Mouse (Mus musculus): ENCODE measurements around the gene Panx2. TPM values are rescaled to one million over a fixed set of nuclear protein-coding genes. Genes with fewer than 3 reads are reported as not detected.

The Panx2 gene
- polyA plus RNA-seq, 2 experiments: 0.48 to 2.0 TPM

DNA sequence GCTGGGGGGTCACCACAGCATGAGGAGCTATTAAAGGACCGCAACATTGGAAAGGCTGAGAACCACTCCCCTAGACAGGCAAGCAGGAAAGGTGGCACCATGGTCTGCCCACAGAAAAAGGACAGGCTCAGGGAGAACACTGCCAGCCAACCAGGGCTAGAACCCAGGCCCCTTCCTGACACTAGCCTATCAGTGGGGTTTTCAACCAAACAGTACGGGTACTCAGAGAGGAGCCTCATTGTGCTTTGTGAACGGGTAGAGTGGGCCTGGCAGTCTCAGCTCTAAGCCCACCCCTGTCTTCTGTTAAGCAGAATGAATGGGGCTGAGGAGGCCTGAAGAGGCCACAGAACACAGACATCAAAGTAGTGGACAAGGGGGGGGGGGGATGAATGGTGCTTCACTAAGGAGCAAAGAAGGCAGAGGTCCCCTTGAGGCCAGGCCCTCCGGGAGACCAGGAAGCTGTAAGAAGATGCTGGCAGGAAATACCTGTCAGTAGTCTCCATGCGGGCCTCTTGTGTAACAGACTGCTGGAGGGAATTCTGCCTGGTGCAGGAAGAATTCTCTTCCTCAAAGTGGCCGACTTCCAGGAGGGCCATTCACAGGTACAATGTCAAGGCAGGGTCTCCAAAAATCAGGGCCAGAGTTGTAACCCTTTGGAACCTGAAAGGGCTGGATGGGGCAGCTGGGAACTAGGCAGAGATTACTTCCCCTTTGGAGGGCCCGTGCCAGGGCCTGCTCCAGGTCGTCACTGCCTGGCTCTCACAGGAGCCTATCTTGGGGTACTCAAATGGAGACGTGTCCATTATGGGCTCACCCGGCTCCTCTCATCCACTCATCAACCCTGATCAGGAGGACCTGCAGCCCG is 15.3 kb downstream of the Panx2 start, which contains the start of gene Trabd:
TSS of gene Trabd (plus strand) at position 512 of the 865 bp plus-strand sequence.
- peak within 1 kb of the TSS; percentile 89 for H3K9ac ChIP-seq (ENCODE audit: low read depth, low read length, severe bottlenecking)
- peak within 1 kb of the TSS; percentile 76 for H3K27ac ChIP-seq (replicated peaks; ENCODE audit: low read depth, low read length)
- ATAC-seq (ENCODE audit: low FRiP score, low read depth): no peak
- H3K36me3 ChIP-seq (ENCODE audit: control insufficient read depth, insufficient read depth, low read length): peaks cover 6% of the 10 kb centered on the region; the same call in 1 of the 2 replicates
- WGBS: 24% methylated on average over 11 of the region's 11 CpGs
- H3K4me1 ChIP-seq (ENCODE audit: control insufficient read depth, insufficient read depth, low read length): peaks cover 28% of the 10 kb centered on the region
- peak within 1 kb of the TSS; percentile 80 for H3K4me3 ChIP-seq (replicated peaks; ENCODE audit: low read length)
- no peaks in the 10 kb centered on the region for H3K27me3 ChIP-seq (ENCODE audit: control insufficient read depth, insufficient read depth, low read length)
- TF ChIP-seq POLR2A (IDR thresholded peaks at IDR 0.05; ENCODE audit: borderline replicate concordance, extremely low read depth, insufficient read depth, insufficient read length): no peak
- H3K4me2 ChIP-seq (replicated peaks; ENCODE audit: low read depth, low read length, severe bottlenecking): peak within 1 kb of the TSS; percentile 88
- no peak for DNase-seq (ENCODE audit: low spot score)
- H3K9me3 ChIP-seq (ENCODE audit: control insufficient read depth, low read length): no peaks in the 10 kb centered on the region

DNA sequence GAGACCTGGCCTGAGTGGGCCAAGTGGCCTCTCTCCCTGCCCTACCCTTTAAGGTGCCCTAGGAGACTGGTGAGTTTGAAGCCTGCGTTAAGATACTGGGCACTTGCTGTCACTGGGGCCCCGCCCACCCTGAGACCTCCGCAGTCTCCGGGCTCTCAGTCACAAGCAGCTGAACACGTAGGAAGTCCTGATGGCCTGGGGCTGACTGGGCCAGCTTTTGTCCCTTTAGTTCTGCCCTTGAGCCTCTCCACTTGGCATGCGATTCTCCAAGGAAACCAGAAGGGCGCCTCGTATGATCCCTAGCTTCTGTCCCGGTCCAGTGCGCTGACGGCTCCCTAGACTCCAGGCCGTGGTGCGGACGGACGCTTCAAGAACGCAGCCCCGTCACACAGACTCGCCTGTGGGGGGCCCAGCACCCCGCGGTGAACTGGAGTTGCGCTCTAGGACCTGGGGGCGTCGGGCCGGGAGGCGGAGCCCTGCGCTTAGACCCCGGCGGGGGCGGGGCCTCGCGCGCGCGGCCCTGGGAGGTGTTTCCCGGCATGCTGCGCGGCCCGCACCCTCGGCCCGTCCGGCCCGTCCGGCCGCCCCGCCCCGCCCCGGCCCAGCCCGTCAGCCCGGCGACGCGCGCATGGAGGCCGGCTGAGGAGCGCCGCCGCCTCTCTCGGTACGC is 16.1 kb downstream of the Panx2 start:
- Histone ChIP-seq H3K4me2 (replicated peaks; ENCODE audit: low read depth, low read length, severe bottlenecking) (peak overlapping the region; percentile 88), H3K4me3 (replicated peaks; ENCODE audit: low read length) (peak overlapping the region; percentile 80), H3K9ac (ENCODE audit: low read depth, low read length, severe bottlenecking) (peak overlapping the region; percentile 89), H3K27ac (replicated peaks; ENCODE audit: low read depth, low read length) (peak overlapping the region; percentile 76), H3K36me3 (ENCODE audit: control insufficient read depth, insufficient read depth, low read length) (peaks cover 9% of the 10 kb centered on the region; the same call in 1 of the 2 replicates), H3K27me3 (ENCODE audit: control insufficient read depth, insufficient read depth, low read length) (no peaks in the 10 kb centered on the region), H3K4me1 (ENCODE audit: control insufficient read depth, insufficient read depth, low read length) (peaks cover 28% of the 10 kb centered on the region), H3K9me3 (ENCODE audit: control insufficient read depth, low read length) (no peaks in the 10 kb centered on the region)
- peak; percentile 52; the same call in 1 of the 2 replicates for TF ChIP-seq POLR2A (IDR thresholded peaks at IDR 0.05; ENCODE audit: borderline replicate concordance, extremely low read depth, insufficient read depth, insufficient read length)
- under 1% methylated on average over 31 of the region's 59 CpGs for WGBS
- peak; percentile 90 for DNase-seq (ENCODE audit: low spot score)
- peak; percentile 96 for ATAC-seq (ENCODE audit: low FRiP score, low read depth)

DNA sequence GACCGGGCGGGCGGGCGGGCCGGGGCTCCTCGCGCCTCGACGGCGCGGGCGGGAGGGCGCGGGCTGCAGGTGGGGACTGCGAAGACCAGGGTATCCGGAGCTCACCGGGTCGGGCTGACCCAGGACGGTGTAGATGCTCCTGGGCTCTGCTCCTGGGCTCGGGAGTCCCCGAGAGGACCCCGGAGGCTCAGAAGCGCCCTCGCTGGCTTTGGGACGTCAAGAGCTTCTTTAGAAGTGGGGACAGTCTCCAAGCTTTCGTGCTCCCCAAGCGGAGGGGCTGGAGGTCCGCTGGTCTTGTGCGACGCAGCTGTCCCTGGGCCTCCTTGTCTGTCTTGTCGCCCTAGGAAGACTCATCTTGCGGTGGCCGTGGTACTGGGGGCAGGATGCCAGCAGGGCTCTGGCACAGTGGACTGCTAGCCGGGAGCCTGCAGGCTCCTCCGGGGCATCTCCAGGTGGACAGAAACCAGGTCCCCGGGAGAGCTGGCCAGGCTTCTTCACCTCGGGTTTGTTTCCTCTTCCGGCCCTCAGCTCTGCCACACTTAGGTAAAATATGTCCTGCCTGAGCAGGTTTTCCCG is 16.7 kb downstream of the Panx2 start:
- DNase-seq (ENCODE audit: low spot score): no peak
- Histone ChIP-seq H3K4me1 (ENCODE audit: control insufficient read depth, insufficient read depth, low read length) (peaks cover 28% of the 10 kb centered on the region), H3K36me3 (ENCODE audit: control insufficient read depth, insufficient read depth, low read length) (peaks cover 15% of the 10 kb centered on the region), H3K4me2 (replicated peaks; ENCODE audit: low read depth, low read length, severe bottlenecking) (peak overlapping the region; percentile 88), H3K27me3 (ENCODE audit: control insufficient read depth, insufficient read depth, low read length) (no peaks in the 10 kb centered on the region), H3K27ac (replicated peaks; ENCODE audit: low read depth, low read length) (peak overlapping the region; percentile 76), H3K4me3 (replicated peaks; ENCODE audit: low read length) (peak overlapping the region; percentile 80), H3K9me3 (ENCODE audit: control insufficient read depth, low read length) (no peaks in the 10 kb centered on the region), H3K9ac (ENCODE audit: low read depth, low read length, severe bottlenecking) (peak overlapping the region; percentile 89)
- 0% methylated on average over 17 of the region's 39 CpGs for WGBS
- TF ChIP-seq POLR2A (IDR thresholded peaks at IDR 0.05; ENCODE audit: borderline replicate concordance, extremely low read depth, insufficient read depth, insufficient read length): no peak
- ATAC-seq (ENCODE audit: low FRiP score, low read depth): peak; percentile 38; the same call in 1 of the 2 replicates

DNA sequence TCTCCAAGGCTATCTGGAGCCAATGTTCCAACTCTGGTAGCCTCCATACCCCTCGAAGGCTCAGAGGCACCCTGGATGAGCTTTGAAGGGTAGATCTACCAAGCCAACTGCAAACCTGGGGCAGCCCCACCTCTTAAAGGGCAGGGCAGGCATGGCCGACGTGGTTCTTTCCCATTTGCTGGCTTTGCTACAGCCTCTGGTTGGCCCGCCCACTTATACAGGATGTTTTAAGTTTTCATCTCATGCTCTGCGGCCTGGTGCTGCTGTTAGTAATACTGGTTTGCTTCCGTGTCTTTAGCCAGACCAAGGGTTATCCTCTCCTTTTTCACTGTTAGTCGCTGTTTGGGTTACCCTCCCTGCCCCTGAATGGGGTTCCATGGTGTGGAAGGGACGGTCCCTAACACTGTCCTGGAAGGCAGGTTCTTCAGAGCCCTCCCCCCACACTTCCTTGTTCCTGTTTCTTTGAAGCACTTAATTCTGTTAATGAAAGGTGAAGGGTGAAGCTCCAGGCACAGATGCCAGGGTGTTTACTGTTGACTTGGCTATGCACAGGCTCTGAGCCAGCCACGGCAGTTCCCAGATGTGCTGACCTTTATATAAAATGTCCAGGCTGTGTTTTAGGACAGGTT is 18.8 kb downstream of the Panx2 start:
- DNase-seq (ENCODE audit: low spot score) (no peak), ATAC-seq (ENCODE audit: low FRiP score, low read depth) (no peak)
- no peak overlapping the region for H3K4me3 ChIP-seq (replicated peaks; ENCODE audit: low read length)
- 42% methylated on average over 9 of the region's 9 CpGs for WGBS
- peaks cover 28% of the 10 kb centered on the region for H3K4me1 ChIP-seq (ENCODE audit: control insufficient read depth, insufficient read depth, low read length)
- peaks cover 36% of the 10 kb centered on the region for H3K36me3 ChIP-seq (ENCODE audit: control insufficient read depth, insufficient read depth, low read length)
- no peak overlapping the region for H3K27ac ChIP-seq (replicated peaks; ENCODE audit: low read depth, low read length)
- no peaks in the 10 kb centered on the region for H3K27me3 ChIP-seq (ENCODE audit: control insufficient read depth, insufficient read depth, low read length)
- H3K9ac ChIP-seq (ENCODE audit: low read depth, low read length, severe bottlenecking): 0 out of 2 replicates have a peak overlapping the region, but pooled peaks have one; percentile 89
- peak overlapping the region; percentile 88; the same call in 1 of the 2 replicates for H3K4me2 ChIP-seq (replicated peaks; ENCODE audit: low read depth, low read length, severe bottlenecking)
- H3K9me3 ChIP-seq (ENCODE audit: control insufficient read depth, low read length): no peaks in the 10 kb centered on the region
- TF ChIP-seq POLR2A (IDR thresholded peaks at IDR 0.05; ENCODE audit: borderline replicate concordance, extremely low read depth, insufficient read depth, insufficient read length): no peak
